Mouse (Mus musculus) liver, embryonic 14.5 days (tissue): ENCODE measurements at regions not wholly inside any gene's neighbourhood (a gene's known extent, or its start where the extent isn't known, plus 50 kb on each side); places are given as distances from the start of the nearest gene placed in this dataset.

Experiments used
- ATAC-seq: fragments of 200-750 bp; cut with Nextera tagmentation; 2 replicates; pipeline ENCODE4 v1.8.0; 2017; ENCODE audit warnings: moderate number of reproducible peaks, mild to moderate bottlenecking, moderate library complexity; ENCODE audit not compliant: insufficient read depth
- DNase-seq, 3 experiments: peaks; one replicate each; pipeline ENCODE4 v3.0.0-alpha.2; 2012 to 2013; ENCODE audit warnings: low read depth in 3 of 3, low spot score in 3 of 3
- H3K27ac ChIP-seq: fragments of 300-500 bp; sonication (generic); 2 replicates; pipeline ENCODE4 v1.5.1; 2014; ENCODE audit warnings: moderate library complexity, mild to moderate bottlenecking, control low read depth, inconsistent platforms
- H3K27me3 ChIP-seq: fragments of 300-500 bp; sonication (generic); 2 replicates; pipeline ENCODE4 v1.6.1; 2014; ENCODE audit warnings: mild to moderate bottlenecking, low read length, moderate library complexity; ENCODE audit not compliant: control insufficient read depth, insufficient read depth
- H3K36me3 ChIP-seq: fragments of 300-500 bp; sonication (generic); replicated peaks from 2 replicates; pipeline ENCODE4 v1.6.1; 2014; ENCODE audit warnings: low read depth; ENCODE audit not compliant: control insufficient read depth, insufficient read depth
- H3K4me1 ChIP-seq, 2 experiments: fragments of 200-500 bp in 1 of 2; fragments of 300-500 bp in 1 of 2; sonication (generic) in 1 of 2; replicated peaks; 2 replicates each; pipeline ENCODE4 v1.6.1; 2012 to 2014; ENCODE audit warnings: antibody characterized with exemption in 1 of 2, inconsistent platforms in 1 of 2, low read length in 1 of 2; ENCODE audit not compliant: control insufficient read depth in 2 of 2, insufficient read depth in 2 of 2
- H3K4me2 ChIP-seq: fragments of 300-500 bp; sonication (generic); 2 replicates; pipeline ENCODE4 v1.6.1; 2014; ENCODE audit warnings: low read depth, mild to moderate bottlenecking, control low read depth, moderate library complexity
- H3K4me3 ChIP-seq, 2 experiments: fragments of 200-500 bp in 1 of 2; fragments of 300-500 bp in 1 of 2; sonication (generic) in 1 of 2; 2 replicates each; pipeline ENCODE4 v1.5.1; 2012 to 2014; ENCODE audit warnings: low read depth in 2 of 2, low read length in 2 of 2, mild to moderate bottlenecking in 2 of 2, control low read depth in 1 of 2, inconsistent platforms in 1 of 2, moderate library complexity in 1 of 2; ENCODE audit not compliant: insufficient read depth in 1 of 2
- H3K9ac ChIP-seq: fragments of 300-500 bp; sonication (generic); replicated peaks from 2 replicates; pipeline ENCODE4 v1.6.1; 2014; ENCODE audit warnings: mild to moderate bottlenecking, control low read depth, moderate library complexity
- H3K9me3 ChIP-seq: fragments of 300-500 bp; sonication (generic); 2 replicates; pipeline ENCODE4 v1.6.1; 2016; ENCODE audit warnings: low read length, mixed read lengths; ENCODE audit not compliant: control insufficient read depth
- CTCF ChIP-seq: IDR thresholded peaks from 2 replicates; pipeline ENCODE4 v1.5.1; 2016; ENCODE audit warnings: antibody characterized with exemption, low read depth, control low read depth
- EP300 ChIP-seq: IDR thresholded peaks from 2 replicates; pipeline ENCODE4 v1.6.1; 2016; ENCODE audit warnings: antibody characterized with exemption, low read depth
- WGBS: fragments of 180-500 bp; shearing (Covaris S2); extraction: QIAGEN DNeasy Blood & Tissue Kit; methylation state at CpG from one replicate; pipeline ENCODE4 v1.1.7; 2014; ENCODE audit not compliant: insufficient replicate concordance; 5-methylcytosine and 5-hydroxymethylcytosine counted together

- WGBS, result 64% methylated on average over 1 of the region's 1 CpGs
- no peak for DNase-seq
- Histone ChIP-seq H3K9ac (no peak overlapping the region), H3K4me3 (no peak overlapping the region), H3K4me1 (no peaks in the 10 kb centered on the region), H3K9me3 (no peaks in the 10 kb centered on the region), H3K27me3 (no peaks in the 10 kb centered on the region), H3K36me3 (no peaks in the 10 kb centered on the region), H3K27ac (no peak overlapping the region), H3K4me2 (no peak overlapping the region)
- TF ChIP-seq EP300, result no peak
- no peak for TF ChIP-seq CTCF
- no peak for ATAC-seq
These were observed 171.8 kb downstream of the Ibtk start for GRCm38 (mm10) chr9:85577338-85577737.

DNA sequence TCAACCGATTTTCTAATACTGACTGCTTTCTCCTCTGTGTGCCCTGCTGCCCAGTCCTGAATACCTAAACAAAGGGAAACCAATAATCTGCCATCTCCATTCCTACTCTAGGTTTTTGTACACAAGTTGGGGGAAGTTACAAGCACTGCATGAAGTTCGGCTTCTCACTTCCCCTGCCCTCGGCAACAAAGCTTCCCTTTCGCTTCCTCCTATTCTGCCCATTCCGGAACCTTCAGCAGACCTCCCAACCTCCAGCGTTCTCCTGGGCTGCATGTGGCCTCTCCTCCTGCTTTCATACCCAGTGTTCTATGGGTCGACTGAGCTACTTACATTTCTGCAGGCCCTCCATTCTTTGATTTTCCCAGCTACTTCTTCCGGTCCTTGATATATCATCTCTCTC is 180.3 kb downstream of the Ibtk start:
- TF ChIP-seq EP300 (no peak), CTCF (no peak)
- WGBS, result 36% methylated on average over 8 of the region's 8 CpGs
- Histone ChIP-seq H3K27ac (no peak overlapping the region), H3K9ac (no peak overlapping the region), H3K9me3 (no peaks in the 10 kb centered on the region), H3K4me1 (no peaks in the 10 kb centered on the region), H3K4me2 (no peak overlapping the region), H3K27me3 (no peaks in the 10 kb centered on the region), H3K36me3 (no peaks in the 10 kb centered on the region), H3K4me3 (no peak overlapping the region)
- ATAC-seq (no peak), DNase-seq (no peak)

DNA sequence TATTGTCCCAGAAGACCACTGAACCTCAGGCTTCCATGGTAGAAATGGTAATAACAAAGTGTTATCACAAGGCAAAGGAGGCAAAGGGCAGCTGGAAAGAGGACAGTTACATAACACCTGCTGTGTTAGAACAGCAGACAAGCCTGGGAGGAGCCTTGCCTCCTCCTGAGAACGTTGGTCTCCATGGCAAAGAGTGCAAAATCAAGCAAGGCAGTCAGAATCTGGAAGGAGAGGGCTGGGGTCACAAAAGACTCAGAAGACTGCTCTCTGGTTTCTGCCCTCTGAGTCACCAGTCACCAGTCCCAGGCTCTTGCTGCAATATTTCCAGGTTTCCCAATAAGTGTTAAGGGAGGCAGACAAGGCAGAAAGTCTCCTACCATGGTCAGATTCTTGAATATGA is 197.3 kb downstream of the Ibtk start:
- Histone ChIP-seq H3K27me3 (no peaks in the 10 kb centered on the region), H3K4me3 (no peak overlapping the region), H3K9me3 (no peaks in the 10 kb centered on the region), H3K4me1 (no peaks in the 10 kb centered on the region), H3K36me3 (no peaks in the 10 kb centered on the region), H3K9ac (no peak overlapping the region), H3K27ac (no peak overlapping the region), H3K4me2 (no peak overlapping the region)
- 26% methylated on average over 1 of the region's 1 CpGs for WGBS
- no peak for DNase-seq
- TF ChIP-seq CTCF (no peak), EP300 (no peak)
- no peak for ATAC-seq

- ATAC-seq (no peak), DNase-seq (no peak)
- no peaks in the 10 kb centered on the region for H3K36me3 ChIP-seq
- no peak overlapping the region for H3K4me3 ChIP-seq
- 42% methylated on average over 3 of the region's 3 CpGs for WGBS
- TF ChIP-seq EP300, result no peak
- TF ChIP-seq CTCF, result no peak
- H3K27me3 ChIP-seq, result no peaks in the 10 kb centered on the region
- no peaks in the 10 kb centered on the region for H3K4me1 ChIP-seq
- no peak overlapping the region for H3K27ac ChIP-seq
- no peak overlapping the region for H3K4me2 ChIP-seq
- H3K9ac ChIP-seq, result no peak overlapping the region
- H3K9me3 ChIP-seq, result no peaks in the 10 kb centered on the region
These were observed 198.7 kb downstream of the Ibtk start for GRCm38 (mm10) chr9:85550455-85550854.

DNA sequence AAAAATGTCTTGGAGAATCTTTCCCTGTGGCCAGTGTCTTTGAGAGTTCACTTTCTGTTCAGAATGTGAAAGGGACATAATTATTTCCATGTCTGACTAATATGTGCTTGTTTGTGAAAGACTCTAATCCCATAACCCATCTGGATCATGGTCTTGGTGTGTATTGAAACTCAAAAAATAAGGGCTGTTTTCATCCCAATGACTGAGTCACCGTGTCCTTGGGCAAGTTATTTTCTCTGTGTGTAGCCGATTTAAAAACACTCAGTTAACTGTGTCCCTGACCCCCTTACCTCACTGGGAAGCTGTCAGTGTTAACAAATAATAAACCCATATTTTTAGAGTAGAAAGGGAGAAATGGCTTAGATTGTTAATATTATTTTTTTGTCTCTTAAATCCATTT is 202.9 kb downstream of the Ibtk start:
- H3K4me3 ChIP-seq, result no peak overlapping the region
- DNase-seq, result no peak
- no peaks in the 10 kb centered on the region for H3K4me1 ChIP-seq
- no peaks in the 10 kb centered on the region for H3K27me3 ChIP-seq
- H3K9me3 ChIP-seq, result no peaks in the 10 kb centered on the region
- ATAC-seq, result no peak
- H3K4me2 ChIP-seq, result no peak overlapping the region
- no peaks in the 10 kb centered on the region for H3K36me3 ChIP-seq
- H3K9ac ChIP-seq, result no peak overlapping the region
- H3K27ac ChIP-seq, result no peak overlapping the region
- WGBS, result 63% methylated on average over 2 of the region's 2 CpGs
- TF ChIP-seq EP300 (no peak), CTCF (no peak)
